Mouse (Mus musculus): ENCODE data around the gene Fgd4. TPM values are rescaled to one million over a fixed set of nuclear protein-coding genes. Genes with fewer than 3 reads are reported as not detected.
"Not testable (repeated sequence)": the region's sequence is repeated elsewhere in the genome, so short reads cannot be mapped to it uniquely, and the experiment has no call there.

Fgd4 gene
- polyA plus RNA-seq, 1 experiment from 2014 or later, result 5.0 TPM

DNA sequence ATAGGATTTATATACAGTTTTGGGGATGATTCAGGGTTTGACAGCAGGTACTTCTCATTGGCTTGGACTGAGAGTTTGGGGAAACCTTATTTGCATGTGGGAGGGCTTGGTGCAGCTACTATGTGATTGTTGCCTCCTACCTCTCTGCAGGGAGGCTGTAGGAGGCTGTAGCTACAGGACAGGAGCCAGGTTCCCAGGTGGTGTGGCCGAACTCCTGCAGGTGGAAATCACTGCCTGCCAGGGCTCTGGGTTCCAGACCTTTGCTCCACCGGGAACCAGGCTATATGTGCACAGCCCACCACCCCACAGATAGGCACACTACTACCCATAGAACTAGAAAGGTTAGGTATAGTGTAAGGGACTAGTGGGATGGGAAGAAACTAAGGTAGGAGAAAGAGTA lies 61.0 kb downstream of the Fgd4 start:
- H3K27me3 ChIP-seq, result not testable (repeated sequence)

DNA sequence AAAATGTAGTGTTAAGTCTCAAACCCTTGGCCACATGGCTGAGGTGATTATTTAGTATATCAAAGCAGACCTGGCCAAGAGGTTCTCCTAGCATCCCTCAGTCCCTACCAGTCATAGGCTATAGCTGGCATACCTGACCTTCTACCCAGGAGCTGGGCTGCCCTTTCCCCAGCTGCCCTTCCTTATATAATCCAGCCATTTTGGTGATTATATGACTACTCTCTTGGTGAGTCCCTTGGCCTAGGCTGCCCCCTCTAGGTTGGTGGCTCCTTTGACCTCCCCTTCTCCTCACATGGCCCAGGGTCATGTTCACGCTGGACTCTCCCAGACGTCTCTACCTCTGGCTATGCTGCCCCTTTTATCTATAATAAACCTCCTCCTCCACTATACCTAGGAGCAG lies 65.1 kb downstream of the Fgd4 start:
- no peaks in the 10 kb centered on the region for H3K36me3 ChIP-seq
- ATAC-seq (ENCODE audit: insufficient number of reproducible peaks, low FRiP score, low TSS enrichment, low read depth), result no peak
- H3K9me3 ChIP-seq (replicated peaks), result no peaks in the 10 kb centered on the region
- H3K27ac ChIP-seq (replicated peaks), result no peak overlapping the region
- no peaks in the 10 kb centered on the region for H3K4me1 ChIP-seq
- H3K4me2 ChIP-seq (replicated peaks), result no peak overlapping the region
- 48% methylated on average over 2 of the region's 2 CpGs for WGBS
- H3K9ac ChIP-seq, result no peak overlapping the region
- no peaks in the 10 kb centered on the region for H3K27me3 ChIP-seq
- no peak overlapping the region for H3K4me3 ChIP-seq (replicated peaks)

More for the DNA sequence above, 61.0 kb downstream of the Fgd4 start:
- not testable (repeated sequence) for H3K9me3 ChIP-seq (replicated peaks); H3K9ac ChIP-seq; H3K4me3 ChIP-seq (replicated peaks); H3K36me3 ChIP-seq; H3K4me2 ChIP-seq (replicated peaks); H3K27ac ChIP-seq (replicated peaks); H3K4me1 ChIP-seq; ATAC-seq (ENCODE audit: insufficient number of reproducible peaks, low FRiP score, low TSS enrichment, low read depth)
- 75% methylated on average over 2 of the region's 2 CpGs for WGBS

DNA sequence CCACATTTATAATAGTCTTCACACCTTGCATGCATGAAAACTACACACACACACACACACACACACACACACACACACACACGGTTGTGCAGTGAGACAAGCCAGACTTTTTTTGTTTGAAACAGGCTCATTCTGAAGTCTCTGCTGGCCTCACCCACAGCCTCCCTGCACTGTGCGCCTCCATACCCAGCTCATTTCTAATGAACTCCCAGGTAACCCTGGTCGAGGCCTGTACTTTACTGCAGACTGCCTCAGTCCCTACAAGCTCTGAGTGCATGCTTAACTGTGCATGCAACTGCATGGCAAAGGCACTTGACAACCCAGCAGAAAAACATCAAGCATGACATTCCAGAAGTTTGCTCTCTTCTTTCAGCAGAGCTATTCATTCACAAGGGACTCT lies 72.3 kb downstream of the Fgd4 start:
- Histone ChIP-seq H3K9ac (no peak overlapping the region), H3K27me3 (no peaks in the 10 kb centered on the region), H3K36me3 (no peaks in the 10 kb centered on the region), H3K4me3 (replicated peaks) (no peak overlapping the region), H3K4me2 (replicated peaks) (no peak overlapping the region), H3K4me1 (peaks cover 15% of the 10 kb centered on the region), H3K9me3 (replicated peaks) (no peaks in the 10 kb centered on the region), H3K27ac (replicated peaks) (no peak overlapping the region)
- 74% methylated on average over 3 of the region's 3 CpGs for WGBS
- no peak for ATAC-seq (ENCODE audit: insufficient number of reproducible peaks, low FRiP score, low TSS enrichment, low read depth)

DNA sequence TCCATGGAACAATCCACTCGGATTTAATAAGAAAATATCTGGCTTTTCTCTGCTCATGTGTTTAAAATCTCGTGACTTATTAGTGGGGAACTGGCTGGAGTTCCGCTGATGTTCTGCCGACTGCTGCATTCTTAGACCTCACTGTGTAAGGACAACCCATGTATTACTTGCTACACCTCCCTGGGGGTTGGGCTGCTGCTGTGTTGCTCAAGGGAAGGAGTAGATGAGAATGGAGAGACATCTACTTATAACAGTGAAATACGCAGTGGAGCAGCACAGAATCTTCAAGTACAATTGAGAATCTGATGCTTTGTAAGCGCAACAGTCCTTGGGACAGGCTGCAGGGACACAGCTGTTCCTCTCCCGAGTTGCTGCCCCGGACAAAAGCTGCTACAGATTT lies 73.1 kb downstream of the Fgd4 start:
- no peak overlapping the region for H3K4me3 ChIP-seq (replicated peaks)
- peak overlapping the region; percentile 15; the same call in 1 of the 2 replicates for H3K4me2 ChIP-seq (replicated peaks)
- 31% methylated on average over 8 of the region's 8 CpGs for WGBS
- no peaks in the 10 kb centered on the region for H3K9me3 ChIP-seq (replicated peaks)
- H3K27me3 ChIP-seq, result no peaks in the 10 kb centered on the region
- H3K4me1 ChIP-seq, result peaks cover 15% of the 10 kb centered on the region
- no peak overlapping the region for H3K9ac ChIP-seq
- no peak for ATAC-seq (ENCODE audit: insufficient number of reproducible peaks, low FRiP score, low TSS enrichment, low read depth)
- H3K36me3 ChIP-seq, result no peaks in the 10 kb centered on the region
- H3K27ac ChIP-seq (replicated peaks), result peak overlapping the region; percentile 48; the same call in 1 of the 2 replicates

DNA sequence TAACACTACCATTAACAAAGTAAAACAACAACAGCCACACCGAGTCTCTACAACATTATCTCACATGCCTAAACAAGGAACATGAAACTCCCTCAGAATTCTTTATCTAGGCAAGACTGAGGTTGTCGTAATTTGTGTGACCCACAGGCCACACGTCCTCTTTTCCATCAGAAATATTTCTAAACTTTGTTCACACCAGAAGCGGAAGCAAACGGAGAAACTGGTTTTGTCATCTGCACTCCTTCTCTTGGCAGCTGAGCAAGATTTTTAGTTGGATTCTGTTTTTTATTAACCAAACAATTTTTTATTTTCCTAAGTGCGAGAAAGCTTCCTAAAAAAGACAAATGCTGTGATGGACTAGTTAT lies 73.6 kb downstream of the Fgd4 start:
- Histone ChIP-seq H3K4me2 (replicated peaks) (no peak overlapping the region), H3K4me1 (peaks cover 15% of the 10 kb centered on the region), H3K4me3 (replicated peaks) (no peak overlapping the region), H3K9ac (no peak overlapping the region), H3K36me3 (no peaks in the 10 kb centered on the region), H3K27ac (replicated peaks) (0 out of 2 replicates have a peak overlapping the region, but pooled peaks have one; percentile 22), H3K9me3 (replicated peaks) (no peaks in the 10 kb centered on the region), H3K27me3 (no peaks in the 10 kb centered on the region)
- 18% methylated on average over 6 of the region's 6 CpGs for WGBS
- no peak for ATAC-seq (ENCODE audit: insufficient number of reproducible peaks, low FRiP score, low TSS enrichment, low read depth)

DNA sequence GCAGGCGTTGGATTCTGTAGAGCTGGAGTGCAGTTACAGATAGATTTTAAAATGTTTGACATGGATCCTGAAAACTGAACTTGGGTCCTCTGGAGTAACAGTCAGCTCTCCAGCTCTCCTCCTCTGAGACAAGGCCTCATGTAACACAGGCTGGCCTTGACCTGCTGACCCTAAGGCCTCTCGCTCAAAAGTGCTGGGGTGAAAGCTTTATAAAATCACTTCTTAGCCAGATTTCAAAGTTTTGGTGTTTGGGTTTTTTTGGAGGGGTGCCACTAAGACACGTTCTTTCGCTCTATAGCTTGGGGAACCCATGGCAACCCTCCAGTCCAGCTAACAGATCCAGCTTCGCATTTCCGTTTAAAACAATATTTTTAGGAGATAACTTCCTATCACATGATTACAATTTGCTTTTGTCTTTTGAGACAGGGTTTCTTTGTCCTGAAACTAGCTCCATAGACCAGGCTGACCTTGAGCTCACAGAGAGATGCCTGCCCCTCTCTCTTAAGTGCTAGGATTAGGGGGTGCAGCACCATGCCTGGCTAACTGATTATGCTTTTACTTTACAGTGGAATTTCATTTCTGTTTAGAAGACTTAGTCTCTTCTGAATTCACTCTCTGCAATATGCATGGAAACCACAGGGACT lies 74.1 kb downstream of the Fgd4 start:
- Histone ChIP-seq H3K27me3 (no peaks in the 10 kb centered on the region), H3K4me3 (replicated peaks) (no peak overlapping the region), H3K36me3 (no peaks in the 10 kb centered on the region), H3K9me3 (replicated peaks) (no peaks in the 10 kb centered on the region), H3K4me1 (peaks cover 15% of the 10 kb centered on the region), H3K9ac (no peak overlapping the region), H3K27ac (replicated peaks) (0 out of 2 replicates have a peak overlapping the region, but pooled peaks have one; percentile 22), H3K4me2 (replicated peaks) (no peak overlapping the region)
- ATAC-seq (ENCODE audit: insufficient number of reproducible peaks, low FRiP score, low TSS enrichment, low read depth), result no peak
- 68% methylated on average over 6 of the region's 6 CpGs for WGBS

DNA sequence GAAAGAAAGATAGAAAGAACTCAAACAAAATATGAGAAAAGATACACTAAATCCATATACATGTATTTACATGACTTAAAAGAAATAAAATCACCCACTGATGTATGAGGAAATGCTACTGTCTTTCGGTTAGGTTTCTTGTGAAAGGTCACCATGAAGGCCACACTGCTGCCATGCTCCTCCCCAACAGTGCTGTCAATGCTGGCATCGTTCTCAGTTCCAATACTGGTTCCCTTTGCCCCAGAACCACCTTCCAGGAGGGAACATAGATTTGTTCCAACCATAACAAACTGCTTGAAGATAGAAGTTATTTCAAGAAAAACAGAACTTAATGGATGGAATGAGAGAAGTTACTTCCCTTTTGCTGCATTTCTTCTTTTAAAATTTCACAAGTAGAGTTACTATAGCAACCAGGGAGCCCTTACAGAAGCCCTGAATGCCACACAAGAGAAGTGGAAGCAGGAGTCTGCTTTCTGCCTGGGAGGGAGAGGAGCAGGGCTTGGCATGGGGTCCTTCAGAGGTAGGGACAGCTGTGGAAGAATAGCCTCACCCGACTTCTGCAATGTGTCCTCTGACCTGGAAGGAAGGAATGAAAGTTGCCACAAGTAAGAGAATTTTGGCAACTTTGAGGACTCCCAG lies 75.0 kb downstream of the Fgd4 start:
- 81% methylated on average over 3 of the region's 3 CpGs for WGBS
- Histone ChIP-seq H3K27ac (replicated peaks) (no peak overlapping the region), H3K9me3 (replicated peaks) (no peaks in the 10 kb centered on the region), H3K9ac (no peak overlapping the region), H3K4me1 (peaks cover 15% of the 10 kb centered on the region), H3K36me3 (no peaks in the 10 kb centered on the region), H3K27me3 (no peaks in the 10 kb centered on the region), H3K4me2 (replicated peaks) (no peak overlapping the region), H3K4me3 (replicated peaks) (no peak overlapping the region)
- ATAC-seq (ENCODE audit: insufficient number of reproducible peaks, low FRiP score, low TSS enrichment, low read depth), result no peak

DNA sequence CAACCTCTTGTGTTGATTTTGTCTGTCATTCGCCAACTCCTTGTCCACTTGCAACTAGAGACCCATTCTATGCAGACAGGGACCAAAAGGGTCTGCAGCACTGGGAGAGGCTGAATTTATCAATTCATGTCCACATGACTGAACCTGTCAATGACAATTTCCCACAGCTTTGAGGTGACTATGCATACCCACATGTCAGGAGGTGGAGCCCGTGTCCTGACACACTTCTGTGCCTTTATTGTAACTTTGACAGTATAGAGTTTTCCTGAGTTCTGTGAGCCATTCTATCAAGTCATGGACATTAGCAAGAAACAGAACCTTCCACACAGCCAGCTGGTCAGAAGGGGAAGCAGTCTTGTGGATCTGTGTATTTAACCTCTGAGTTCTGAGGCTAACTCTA lies 76.7 kb downstream of the Fgd4 start:
- Histone ChIP-seq H3K4me3 (replicated peaks) (no peak overlapping the region), H3K27me3 (no peaks in the 10 kb centered on the region), H3K9ac (no peak overlapping the region), H3K4me1 (peaks cover 15% of the 10 kb centered on the region), H3K27ac (replicated peaks) (no peak overlapping the region), H3K36me3 (no peaks in the 10 kb centered on the region), H3K4me2 (replicated peaks) (no peak overlapping the region), H3K9me3 (replicated peaks) (no peaks in the 10 kb centered on the region)
- no peak for ATAC-seq (ENCODE audit: insufficient number of reproducible peaks, low FRiP score, low TSS enrichment, low read depth)
- 84% methylated on average over 2 of the region's 2 CpGs for WGBS

DNA sequence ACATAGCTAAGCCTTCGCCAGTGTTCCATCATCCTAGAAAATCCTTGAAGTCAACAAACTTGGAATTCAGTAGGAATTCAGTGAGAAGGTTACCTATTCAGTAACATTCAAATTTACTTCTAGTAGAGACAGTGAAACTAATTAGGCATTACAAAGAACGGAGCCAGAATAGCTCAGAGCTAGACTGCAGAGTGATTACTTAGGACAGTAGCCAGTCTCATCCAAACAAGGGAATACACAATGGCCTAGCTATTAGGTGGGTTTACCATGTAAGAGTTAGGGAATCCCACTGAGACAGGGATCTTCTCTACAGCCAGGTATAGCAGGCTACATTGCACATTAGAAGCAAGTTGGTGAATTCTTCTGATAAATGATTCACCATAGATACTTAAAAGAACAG lies 77.5 kb downstream of the Fgd4 start:
- not testable (repeated sequence) for H3K36me3 ChIP-seq; H3K9ac ChIP-seq; H3K27ac ChIP-seq (replicated peaks); H3K9me3 ChIP-seq (replicated peaks); ATAC-seq (ENCODE audit: insufficient number of reproducible peaks, low FRiP score, low TSS enrichment, low read depth); H3K4me3 ChIP-seq (replicated peaks); H3K27me3 ChIP-seq; H3K4me2 ChIP-seq (replicated peaks)
- peaks cover 12% of the 10 kb centered on the region for H3K4me1 ChIP-seq
- 73% methylated on average over 2 of the region's 2 CpGs for WGBS

DNA sequence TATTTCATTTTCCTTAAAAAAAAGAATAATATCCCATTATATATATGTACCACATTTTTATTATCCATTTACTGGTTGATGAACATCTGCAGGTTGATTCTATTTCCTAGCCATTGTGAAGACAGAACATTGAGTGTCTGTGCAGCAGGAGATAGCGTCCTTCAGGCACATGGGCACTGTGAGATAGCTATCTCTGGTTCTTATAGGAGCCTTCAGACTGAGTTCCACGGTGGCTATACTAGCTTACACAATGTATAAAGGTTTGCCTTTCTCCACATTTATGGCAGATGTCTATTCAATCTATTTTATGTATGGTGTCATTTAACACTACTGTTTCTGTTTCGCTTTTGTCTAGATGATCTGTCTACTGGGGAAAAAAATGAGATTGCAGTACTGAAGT lies 98.9 kb downstream of the Fgd4 start:
- Histone ChIP-seq H3K27ac (replicated peaks) (no peak overlapping the region), H3K9me3 (replicated peaks) (no peaks in the 10 kb centered on the region), H3K4me3 (replicated peaks) (no peak overlapping the region), H3K4me2 (replicated peaks) (no peak overlapping the region), H3K4me1 (no peaks in the 10 kb centered on the region), H3K9ac (no peak overlapping the region), H3K27me3 (no peaks in the 10 kb centered on the region), H3K36me3 (no peaks in the 10 kb centered on the region)
- ATAC-seq (ENCODE audit: insufficient number of reproducible peaks, low FRiP score, low TSS enrichment, low read depth), result no peak
- 88% methylated on average over 3 of the region's 3 CpGs for WGBS

DNA sequence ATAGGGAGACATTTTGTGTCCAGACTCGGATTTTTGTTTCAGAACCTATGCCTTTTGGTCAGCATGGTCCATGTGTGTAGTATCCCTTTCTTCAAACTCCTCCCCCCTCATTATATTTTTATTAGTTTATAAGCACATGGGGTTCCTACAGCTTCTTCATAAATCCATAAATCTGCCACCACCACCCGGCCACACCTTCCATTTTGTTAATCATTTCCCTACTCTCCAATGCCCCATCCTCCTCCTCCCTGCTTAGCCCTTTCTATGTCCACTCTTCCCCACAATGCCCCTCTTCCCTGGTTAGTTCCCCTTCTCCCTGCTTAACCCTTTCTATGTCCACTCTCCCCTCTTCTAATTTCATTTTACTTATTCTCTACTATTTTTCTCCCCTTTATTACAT lies 99.4 kb downstream of the Fgd4 start:
- 86% methylated on average over 2 of the region's 2 CpGs for WGBS
- Histone ChIP-seq H3K4me1 (no peaks in the 10 kb centered on the region), H3K27me3 (no peaks in the 10 kb centered on the region), H3K9ac (no peak overlapping the region), H3K27ac (replicated peaks) (no peak overlapping the region), H3K9me3 (replicated peaks) (no peaks in the 10 kb centered on the region), H3K4me2 (replicated peaks) (no peak overlapping the region), H3K36me3 (no peaks in the 10 kb centered on the region), H3K4me3 (replicated peaks) (no peak overlapping the region)
- ATAC-seq (ENCODE audit: insufficient number of reproducible peaks, low FRiP score, low TSS enrichment, low read depth), result no peak

DNA sequence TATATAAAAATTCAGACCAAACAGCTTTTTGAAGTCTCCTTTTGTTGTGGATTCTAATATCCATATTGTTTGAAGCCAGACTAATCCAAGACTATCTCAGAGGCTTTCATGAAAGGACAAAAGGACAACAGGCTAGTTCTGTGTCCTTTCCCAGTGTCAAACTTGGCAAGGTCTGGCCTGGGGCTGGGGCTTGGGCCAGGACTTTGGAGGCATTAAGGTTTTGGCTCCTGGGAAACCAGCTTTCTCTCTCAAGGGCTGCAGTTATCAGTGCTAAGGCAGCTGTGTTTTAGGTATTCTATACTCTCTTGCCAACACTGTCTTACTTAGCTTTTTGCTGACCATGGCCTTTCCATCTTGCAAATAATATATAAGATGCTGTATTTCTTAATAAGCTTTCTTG lies 101.6 kb downstream of the Fgd4 start:
- Histone ChIP-seq H3K27me3 (no peaks in the 10 kb centered on the region), H3K36me3 (no peaks in the 10 kb centered on the region), H3K27ac (replicated peaks) (no peak overlapping the region), H3K9ac (no peak overlapping the region), H3K4me3 (replicated peaks) (no peak overlapping the region), H3K9me3 (replicated peaks) (no peaks in the 10 kb centered on the region), H3K4me1 (no peaks in the 10 kb centered on the region), H3K4me2 (replicated peaks) (no peak overlapping the region)
- ATAC-seq (ENCODE audit: insufficient number of reproducible peaks, low FRiP score, low TSS enrichment, low read depth), result no peak
